Mouse (Mus musculus) intestine, embryonic 14.5 days (tissue): ENCODE results near the gene Racgap1. TPM values are rescaled to one million over a fixed set of nuclear protein-coding genes. Genes with fewer than 3 reads are reported as not detected.

Experiments used
- ATAC-seq: fragments of 200-750 bp; cut with Nextera tagmentation; replicated peaks from 2 replicates; pipeline ENCODE4 v1.8.0; 2017; ENCODE audit warnings: low read depth, moderate number of reproducible peaks, moderate TSS enrichment, moderate library complexity; ENCODE audit not compliant: low FRiP score, low TSS enrichment
- DNase-seq: peaks from one replicate; pipeline ENCODE4 v3.0.0-alpha.2; 2018; ENCODE audit warnings: low spot score
- H3K27ac ChIP-seq: fragments of 300-500 bp; sonication (generic); 2 replicates; pipeline ENCODE4 v1.5.1; 2014; ENCODE audit warnings: low read depth, mild to moderate bottlenecking, control low read depth
- H3K27me3 ChIP-seq: fragments of 300-500 bp; sonication (generic); replicated peaks from 2 replicates; pipeline ENCODE4 v1.6.1; 2014; ENCODE audit warnings: low read length, control low read depth; ENCODE audit not compliant: control insufficient read depth, insufficient read depth
- H3K36me3 ChIP-seq: fragments of 300-500 bp; sonication (generic); 2 replicates; pipeline ENCODE4 v1.6.1; 2014; ENCODE audit warnings: low read length, control low read depth; ENCODE audit not compliant: control insufficient read depth, insufficient read depth
- H3K4me1 ChIP-seq: fragments of 300-500 bp; sonication (generic); replicated peaks from 2 replicates; pipeline ENCODE4 v1.6.1; 2014; ENCODE audit warnings: low read length, control low read depth, mixed read lengths; ENCODE audit not compliant: control insufficient read depth, insufficient read depth
- H3K4me2 ChIP-seq: fragments of 300-500 bp; sonication (generic); 2 replicates; pipeline ENCODE4 v1.6.1; 2014; ENCODE audit warnings: low read length
- H3K4me3 ChIP-seq: fragments of 300-500 bp; sonication (generic); 2 replicates; pipeline ENCODE4 v1.5.1; 2014; ENCODE audit warnings: low read depth, low read length, control low read depth, mixed read lengths
- H3K9ac ChIP-seq: fragments of 300-500 bp; sonication (generic); 2 replicates; pipeline ENCODE4 v1.6.1; 2014; ENCODE audit warnings: mild to moderate bottlenecking, low read length
- H3K9me3 ChIP-seq: fragments of 300-500 bp; sonication (generic); 2 replicates; pipeline ENCODE4 v1.6.1; 2016; ENCODE audit warnings: low read length, control low read depth; ENCODE audit not compliant: control insufficient read depth
- WGBS: fragments of 180-500 bp; shearing (Covaris S2); extraction: QIAGEN DNeasy Blood & Tissue Kit; methylation state at CpG from one replicate; pipeline ENCODE4 v1.1.7; 2014; 5-methylcytosine and 5-hydroxymethylcytosine counted together
- polyA plus RNA-seq: library from polyadenylated mRNA; unstranded; fragments of >200 nt; fragmentation: Nextera tagmentation; extraction: Ambion mirVana; gene quantifications from 2 replicates; pipeline ENCODE4 v1.2.1, GENCODE M21; 2014

Gene Racgap1
- polyA plus RNA-seq, 1 experiment from 2014 or later = 104 TPM

DNA sequence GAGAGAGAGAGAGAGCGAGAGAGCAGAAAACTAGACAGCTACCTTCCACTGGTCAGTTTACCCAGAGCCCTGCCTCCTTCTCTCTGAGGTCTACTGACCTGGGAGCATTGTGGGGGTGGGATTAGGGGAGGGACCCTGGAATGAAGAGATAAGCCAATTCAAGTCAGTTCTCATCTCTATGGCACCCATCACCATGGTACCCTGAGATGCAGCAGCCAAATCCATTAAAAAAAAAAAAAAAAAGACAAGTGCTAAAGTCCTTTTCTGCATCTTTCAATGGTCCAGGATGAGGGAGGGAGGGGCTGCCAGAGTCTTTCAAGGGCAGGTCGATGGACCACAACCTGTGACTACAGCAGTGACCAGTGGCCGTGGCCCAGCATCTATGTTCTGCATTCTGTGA, 45.9 kb downstream of the Racgap1 start:
- Histone ChIP-seq H3K27me3 (peaks cover 6% of the 10 kb centered on the region; the same call in 1 of the 2 replicates), H3K4me3 (no peak overlapping the region), H3K4me1 (peaks cover 17% of the 10 kb centered on the region), H3K36me3 (no peaks in the 10 kb centered on the region), H3K4me2 (no peak overlapping the region), H3K27ac (no peak overlapping the region), H3K9me3 (no peaks in the 10 kb centered on the region), H3K9ac (no peak overlapping the region)
- DNase-seq = no peak
- WGBS = 90% methylated on average over 3 of the region's 3 CpGs
- no peak for ATAC-seq

DNA sequence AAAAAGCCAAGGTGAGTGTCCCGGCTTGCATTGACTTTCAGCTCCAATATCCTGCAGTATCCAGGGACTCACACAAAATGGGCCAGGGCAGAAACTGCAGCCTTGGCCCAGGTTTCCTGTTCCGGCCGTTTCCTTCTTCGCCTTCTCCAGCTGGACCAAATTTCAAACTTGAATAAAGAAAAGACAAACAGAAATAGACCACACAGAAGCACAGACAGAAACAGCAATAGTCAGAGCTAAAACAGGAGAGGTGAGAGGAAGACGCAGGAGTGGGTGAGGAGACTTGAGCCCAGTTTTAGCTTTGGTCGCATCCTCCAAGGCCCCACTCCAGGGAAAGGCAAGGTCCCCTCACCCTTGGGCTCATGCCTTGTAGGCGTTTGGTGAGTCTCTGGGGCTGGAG, 48.2 kb downstream of the Racgap1 start:
- ATAC-seq (no peak), DNase-seq (no peak)
- peaks cover 21% of the 10 kb centered on the region for H3K4me1 ChIP-seq
- H3K36me3 ChIP-seq = no peaks in the 10 kb centered on the region
- no peak overlapping the region for H3K27ac ChIP-seq
- peaks cover 17% of the 10 kb centered on the region for H3K27me3 ChIP-seq
- H3K4me2 ChIP-seq = no peak overlapping the region
- 70% methylated on average over 7 of the region's 7 CpGs for WGBS
- no peak overlapping the region for H3K9ac ChIP-seq
- H3K9me3 ChIP-seq = no peaks in the 10 kb centered on the region
- H3K4me3 ChIP-seq = no peak overlapping the region

DNA sequence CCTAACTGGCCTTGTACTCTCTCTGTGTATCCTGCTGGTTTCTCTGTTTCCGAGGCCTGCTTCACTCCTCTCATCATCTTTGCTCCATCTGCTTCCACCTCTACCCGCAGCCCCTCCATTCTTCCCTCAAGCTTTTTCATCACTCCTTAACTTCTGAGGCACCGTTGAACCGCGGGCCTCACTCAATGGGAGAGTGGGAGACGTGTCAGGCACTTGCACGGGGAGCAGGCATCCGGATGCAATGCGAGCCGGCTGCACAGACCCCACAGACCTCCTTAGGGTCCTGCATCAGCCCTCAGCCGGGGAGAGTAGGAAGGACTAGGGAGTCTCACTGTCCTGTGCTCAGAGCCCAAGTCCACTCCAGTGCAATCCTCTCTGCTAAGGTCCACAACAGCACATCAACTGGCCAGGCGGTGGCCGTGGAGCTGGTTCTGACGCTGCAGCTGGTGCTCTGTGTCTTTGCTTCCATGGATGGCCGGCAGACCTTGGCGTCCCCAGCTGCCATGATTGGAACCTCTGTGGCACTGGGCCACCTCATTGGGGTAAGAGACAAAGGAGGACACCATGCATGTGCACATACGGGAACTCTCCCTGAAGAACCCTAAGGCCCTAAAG, 49.1 kb downstream of the Racgap1 start:
- Histone ChIP-seq H3K36me3 (no peaks in the 10 kb centered on the region), H3K9me3 (no peaks in the 10 kb centered on the region), H3K9ac (no peak overlapping the region), H3K4me3 (no peak overlapping the region), H3K27ac (no peak overlapping the region), H3K4me2 (no peak overlapping the region), H3K27me3 (peaks cover 25% of the 10 kb centered on the region), H3K4me1 (peaks cover 12% of the 10 kb centered on the region)
- DNase-seq (no peak), ATAC-seq (no peak)
- 85% methylated on average over 17 of the region's 17 CpGs for WGBS

DNA sequence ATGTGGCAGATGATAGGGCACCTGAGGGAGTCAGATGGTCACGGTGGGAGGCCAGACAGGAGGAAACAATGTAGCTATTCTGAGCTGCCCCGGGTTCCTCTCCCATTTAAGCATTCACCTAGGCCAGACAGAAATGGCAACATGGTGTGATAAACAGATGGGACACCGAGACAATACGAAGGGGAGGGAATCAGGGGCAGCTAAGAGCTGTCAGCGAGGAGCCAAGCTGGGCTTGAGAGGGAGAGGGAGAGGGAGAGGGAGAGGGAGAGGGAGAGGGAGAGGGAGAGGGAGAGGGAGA, 49.7 kb downstream of the Racgap1 start:
- Histone ChIP-seq H3K4me2 (no peak overlapping the region), H3K27me3 (peaks cover 30% of the 10 kb centered on the region), H3K4me3 (no peak overlapping the region), H3K27ac (no peak overlapping the region), H3K9me3 (no peaks in the 10 kb centered on the region), H3K36me3 (no peaks in the 10 kb centered on the region), H3K4me1 (0 out of 2 replicates have a peak, but pooled peaks cover 8% of the 10 kb centered on the region), H3K9ac (no peak overlapping the region)
- ATAC-seq (no peak), DNase-seq (no peak)
- 44% methylated on average over 5 of the region's 5 CpGs for WGBS

DNA sequence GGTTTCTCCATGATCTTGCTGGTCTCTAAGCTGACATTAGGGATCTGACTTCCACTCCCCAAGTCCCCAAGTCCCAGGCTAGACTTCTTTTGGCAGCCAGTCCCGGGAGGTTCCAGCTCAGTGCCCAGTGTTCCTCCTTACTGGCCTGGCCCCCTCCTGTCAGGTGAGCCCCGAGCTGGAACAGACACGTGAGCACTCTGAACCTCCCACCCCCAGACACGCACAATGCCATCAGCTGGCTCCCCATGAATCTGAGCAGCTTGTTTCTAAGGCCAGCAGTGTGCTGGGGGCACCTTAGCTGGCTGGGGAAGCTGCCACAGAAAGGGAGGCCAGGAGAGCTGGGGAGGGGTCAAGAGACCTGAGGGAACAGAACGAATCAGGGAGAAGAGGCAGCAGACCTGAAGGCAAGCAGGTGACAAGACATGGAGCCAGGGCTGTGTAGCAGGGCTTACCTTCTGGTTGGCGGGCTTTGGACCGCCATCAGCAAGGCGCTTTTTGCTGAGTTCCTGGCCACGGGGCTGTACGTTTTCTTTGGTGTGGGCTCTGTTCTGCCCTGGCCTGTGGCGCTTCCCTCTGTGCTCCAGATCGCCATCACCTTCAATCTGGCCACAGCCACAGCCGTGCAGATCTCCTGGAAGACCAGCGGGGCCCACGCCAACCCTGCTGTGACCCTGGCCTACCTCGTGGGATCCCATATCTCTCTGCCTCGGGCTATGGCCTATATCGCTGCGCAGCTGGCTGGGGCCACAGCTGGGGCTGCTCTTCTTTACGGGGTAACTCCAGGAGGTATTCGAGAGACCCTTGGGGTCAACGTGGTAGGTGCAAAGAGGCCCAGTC, 50.3 kb downstream of the Racgap1 start, which contains the start of gene Aqp6:
Gene Aqp6, plus strand, starts transcription at position 415 of the 837 bp plus-strand sequence.
- Histone ChIP-seq H3K27me3 (peaks cover 31% of the 10 kb centered on the region), H3K9me3 (no peaks in the 10 kb centered on the region), H3K9ac (no peak within 1 kb of the TSS), H3K4me3 (no peak within 1 kb of the TSS), H3K4me2 (no peak within 1 kb of the TSS), H3K27ac (no peak within 1 kb of the TSS), H3K4me1 (0 out of 2 replicates have a peak, but pooled peaks cover 4% of the 10 kb centered on the region), H3K36me3 (no peaks in the 10 kb centered on the region)
- WGBS = 65% methylated on average over 22 of the region's 22 CpGs
- no peak for ATAC-seq
- no peak for DNase-seq

DNA sequence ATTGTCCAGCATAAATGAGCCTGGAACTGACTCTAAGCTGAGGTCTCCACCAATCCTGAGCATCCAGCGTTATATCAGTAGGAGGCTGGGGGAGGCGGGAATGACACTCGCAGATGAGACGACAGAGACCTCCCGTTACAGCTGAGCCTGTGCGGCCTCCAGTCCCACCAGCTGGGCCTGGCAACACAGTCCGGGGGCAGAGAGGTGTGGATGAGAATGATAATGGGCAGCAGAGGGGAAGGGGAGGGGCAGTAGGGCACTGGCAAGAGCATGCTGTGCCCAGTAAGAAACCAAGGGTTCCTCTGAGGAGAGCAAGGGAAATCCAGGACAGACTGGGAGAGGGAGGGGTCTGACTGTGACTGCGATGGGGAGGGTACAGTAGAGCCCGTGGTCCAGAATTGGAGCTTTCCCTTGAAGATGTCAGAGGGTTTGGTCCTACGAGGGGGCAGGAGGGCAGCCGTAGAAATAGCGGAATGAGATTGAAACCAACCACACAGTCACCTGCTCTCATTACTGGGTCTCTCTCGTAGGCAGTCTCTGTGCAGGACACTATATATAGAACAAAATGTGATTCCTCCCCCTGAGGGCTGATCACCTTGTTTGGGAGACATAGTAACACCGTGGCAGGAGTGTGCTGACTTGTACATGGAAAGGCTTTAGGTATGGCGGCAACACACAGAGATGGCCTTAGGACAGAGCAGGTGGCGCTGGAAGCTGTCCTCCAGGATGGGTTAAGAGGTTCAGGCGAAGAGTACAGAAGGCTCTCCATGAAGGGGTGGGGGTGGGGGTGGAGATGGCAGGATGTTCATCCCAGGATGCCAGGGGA, 52.0 kb downstream of the Racgap1 start:
- Histone ChIP-seq H3K9me3 (no peaks in the 10 kb centered on the region), H3K27me3 (peaks cover 45% of the 10 kb centered on the region), H3K4me1 (0 out of 2 replicates have a peak, but pooled peaks cover 4% of the 10 kb centered on the region), H3K4me2 (no peak overlapping the region), H3K9ac (no peak overlapping the region), H3K27ac (no peak overlapping the region), H3K4me3 (no peak overlapping the region), H3K36me3 (no peaks in the 10 kb centered on the region)
- WGBS = 53% methylated on average over 17 of the region's 17 CpGs
- ATAC-seq (no peak), DNase-seq (no peak)

DNA sequence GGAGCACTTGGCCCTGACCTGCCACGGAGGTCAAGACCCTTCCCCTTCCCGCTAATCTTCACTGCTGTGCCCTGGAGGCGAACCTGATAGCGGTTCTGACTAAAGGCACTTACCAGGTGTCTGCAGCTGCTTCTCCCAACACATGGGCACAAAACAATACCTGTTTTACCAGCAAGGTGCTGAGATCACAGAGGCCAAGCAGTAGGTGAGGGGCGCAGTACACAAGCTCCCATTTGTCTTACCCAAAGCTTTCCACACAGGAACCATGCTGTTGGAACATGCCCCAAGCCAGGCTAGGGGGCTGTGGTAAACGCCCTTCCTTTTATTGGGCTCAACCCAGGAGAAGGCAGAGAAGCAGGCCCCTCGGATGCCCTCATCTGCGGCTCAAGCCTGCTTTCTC, 53.9 kb downstream of the Racgap1 start:
- Histone ChIP-seq H3K4me1 (0 out of 2 replicates have a peak, but pooled peaks cover 4% of the 10 kb centered on the region), H3K9me3 (no peaks in the 10 kb centered on the region), H3K36me3 (no peaks in the 10 kb centered on the region), H3K27ac (no peak overlapping the region), H3K27me3 (peaks cover 63% of the 10 kb centered on the region), H3K9ac (no peak overlapping the region), H3K4me2 (no peak overlapping the region), H3K4me3 (no peak overlapping the region)
- ATAC-seq (no peak), DNase-seq (no peak)
- WGBS = 50% methylated on average over 8 of the region's 8 CpGs

DNA sequence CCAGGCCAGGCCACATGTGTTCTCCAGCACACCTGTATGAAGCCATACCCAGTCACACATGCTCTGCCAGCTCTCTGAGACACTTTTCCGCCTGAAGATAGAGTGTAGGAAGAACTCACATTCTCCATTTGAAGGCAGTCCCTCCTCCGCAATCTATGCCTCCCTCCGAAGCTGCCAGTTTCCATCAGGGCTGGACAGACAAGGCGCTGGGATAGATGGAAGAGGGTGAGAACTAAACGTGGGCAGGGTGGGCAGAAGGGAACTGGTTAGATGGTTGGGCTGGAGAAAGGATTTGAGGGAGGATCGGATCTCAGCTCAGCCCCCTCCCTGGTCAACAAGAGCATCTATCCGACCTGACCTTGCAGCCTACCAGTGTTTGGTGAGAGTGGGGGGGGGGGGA, 54.6 kb downstream of the Racgap1 start:
- Histone ChIP-seq H3K4me1 (0 out of 2 replicates have a peak, but pooled peaks cover 4% of the 10 kb centered on the region), H3K27ac (no peak overlapping the region), H3K36me3 (no peaks in the 10 kb centered on the region), H3K9ac (no peak overlapping the region), H3K4me2 (no peak overlapping the region), H3K9me3 (no peaks in the 10 kb centered on the region), H3K4me3 (no peak overlapping the region), H3K27me3 (peaks cover 71% of the 10 kb centered on the region)
- ATAC-seq (no peak; the same call in 1 of the 2 replicates), DNase-seq (no peak)
- WGBS = 59% methylated on average over 7 of the region's 7 CpGs
